Mouse (Mus musculus): ENCODE measurements around the gene Tenm2.

The Tenm2 gene

DNA sequence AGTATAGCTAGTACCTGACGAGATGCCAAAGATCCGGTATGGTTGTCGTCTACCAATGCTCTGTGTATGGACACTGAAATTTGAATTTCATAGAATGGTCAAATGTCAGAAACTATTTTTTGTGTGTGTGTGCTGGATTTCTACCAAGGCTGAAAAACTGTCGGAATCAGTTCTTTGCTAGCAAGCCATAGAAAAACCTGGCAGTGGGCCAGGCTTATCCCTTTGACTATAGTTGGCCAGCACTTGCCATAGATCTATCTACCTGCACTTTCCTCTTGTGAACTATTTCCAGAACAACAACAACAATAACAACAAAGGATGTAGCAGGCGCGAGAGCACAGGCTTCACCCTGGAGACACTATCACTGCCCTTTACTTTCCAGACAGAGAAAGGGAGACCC is 1098.5 kb downstream of the Tenm2 start:
- no peak for DNase-seq (ENCODE audit: low read depth, low spot score)

- DNase-seq (ENCODE audit: low read depth, low spot score): no peak
Measured at GRCm38 (mm10) chr11:36134645-36135044, 1101.1 kb downstream of the Tenm2 start.

GRCm38 (mm10) chr11:36123275-36123674 is 1112.5 kb downstream of the Tenm2 start:
- no peak for DNase-seq (ENCODE audit: low read depth, low spot score)

DNA sequence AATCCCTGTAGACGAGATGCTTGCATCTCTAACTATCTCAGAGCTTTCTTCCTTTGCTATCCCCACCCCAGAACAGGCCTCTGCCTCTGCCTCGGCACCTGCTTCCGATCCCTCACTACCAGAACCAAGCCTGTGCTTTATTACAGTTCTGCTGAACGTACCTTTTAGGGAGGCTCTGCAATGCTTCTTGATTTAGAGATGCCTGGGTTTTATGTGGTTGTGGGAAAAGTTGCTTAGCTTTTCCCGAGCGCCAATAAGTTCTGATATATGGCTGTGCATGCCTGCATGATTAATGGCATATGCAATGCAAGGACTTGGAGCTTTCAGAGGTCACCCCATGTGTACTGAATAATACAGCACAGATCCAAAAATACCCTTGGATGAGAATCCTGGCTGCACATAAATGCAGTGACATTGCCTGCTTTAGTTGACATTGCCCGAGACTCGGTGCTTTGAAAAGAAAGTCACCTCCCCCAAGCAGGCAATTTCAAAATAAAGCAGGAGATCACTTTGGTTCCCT is 1114.3 kb downstream of the Tenm2 start:
- no peak for DNase-seq (ENCODE audit: low read depth, low spot score)

- no peak for DNase-seq (ENCODE audit: low read depth, low spot score)
Measured at GRCm38 (mm10) chr11:36120591-36121409, 1115.0 kb downstream of the Tenm2 start.

DNA sequence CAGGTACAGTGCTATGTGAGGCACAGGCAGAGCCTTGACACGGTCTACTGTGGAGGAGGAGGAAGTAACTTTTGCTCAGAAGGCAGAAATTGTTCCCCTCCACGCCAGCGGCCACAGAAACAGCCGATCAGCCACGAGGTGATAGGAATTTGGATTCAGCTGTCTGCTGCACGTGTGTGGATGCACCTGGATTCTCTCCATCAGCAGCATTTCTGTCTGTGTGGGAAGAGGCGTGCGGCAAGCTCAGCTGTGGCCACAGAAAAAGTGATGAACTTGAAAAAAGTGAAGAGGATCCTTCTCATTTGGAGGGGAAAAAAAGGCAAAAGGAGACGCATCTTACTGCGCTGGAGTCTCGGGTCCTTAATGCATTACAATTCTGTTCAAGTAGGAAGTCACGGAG is 1122.4 kb downstream of the Tenm2 start:
- DNase-seq (ENCODE audit: low read depth, low spot score): no peak

- DNase-seq (ENCODE audit: low read depth, low spot score): no peak
Measured at GRCm38 (mm10) chr11:36108970-36109731, 1126.6 kb downstream of the Tenm2 start.

DNA sequence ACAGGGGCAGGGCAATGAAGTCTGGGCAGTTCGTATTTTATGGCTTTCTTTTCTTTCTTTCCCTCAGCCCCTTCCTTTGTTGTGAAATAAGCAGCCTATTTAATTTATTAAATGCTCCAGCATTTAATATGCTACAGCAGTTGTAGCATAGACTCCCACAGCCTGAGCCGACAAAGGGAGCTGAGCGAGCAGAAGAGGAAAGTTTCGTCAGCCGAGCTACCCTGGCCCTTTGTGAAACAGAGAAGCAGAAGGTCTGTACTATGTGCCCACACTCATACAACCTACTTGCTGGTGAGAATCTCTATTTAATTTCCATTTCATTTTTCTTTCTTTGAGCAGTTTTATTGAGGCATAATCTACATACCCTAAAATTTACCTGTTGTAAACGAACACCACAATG is 1127.9 kb downstream of the Tenm2 start:
- DNase-seq (ENCODE audit: low read depth, low spot score): no peak

DNA sequence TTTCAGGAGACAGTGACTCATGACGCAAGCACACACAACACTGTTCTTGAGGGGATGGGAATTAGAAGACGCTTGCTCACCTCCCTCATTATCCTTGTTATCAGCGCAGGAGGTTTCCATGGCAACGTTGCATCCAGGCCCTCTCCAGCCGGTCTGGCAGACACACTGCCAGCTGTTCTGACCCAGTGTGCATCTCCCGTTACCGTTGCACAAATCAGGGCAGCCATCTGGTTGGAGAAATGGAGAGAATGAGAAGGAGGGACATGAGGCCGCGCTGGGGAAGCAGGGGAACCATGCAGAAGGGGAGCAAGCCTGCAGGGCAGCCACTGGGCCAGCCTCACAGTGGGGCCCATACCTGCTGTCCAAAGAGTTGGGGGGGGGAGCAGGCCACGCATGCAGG is 1129.1 kb downstream of the Tenm2 start:
- DNase-seq (ENCODE audit: low read depth, low spot score): no peak

DNA sequence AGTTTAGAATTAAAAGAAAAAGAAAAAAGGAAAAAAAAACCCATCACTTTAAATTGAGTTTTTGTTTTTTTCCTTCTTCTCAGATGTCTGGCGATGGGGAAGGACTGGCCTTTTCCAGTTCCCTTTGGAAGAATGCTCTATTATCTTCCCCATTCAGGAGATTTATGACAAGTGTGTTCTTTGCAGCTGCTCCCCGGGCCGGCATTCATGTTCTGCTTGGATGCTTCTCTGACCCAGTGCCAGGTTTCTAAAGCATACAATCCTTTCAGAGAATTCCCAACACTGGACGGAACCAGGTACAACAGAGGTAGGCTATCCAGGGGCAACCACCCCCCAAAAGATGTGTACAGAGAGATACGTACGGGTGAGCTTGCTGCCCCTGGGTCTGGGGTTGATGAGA is 1132.2 kb downstream of the Tenm2 start:
- DNase-seq (ENCODE audit: low read depth, low spot score): no peak

DNA sequence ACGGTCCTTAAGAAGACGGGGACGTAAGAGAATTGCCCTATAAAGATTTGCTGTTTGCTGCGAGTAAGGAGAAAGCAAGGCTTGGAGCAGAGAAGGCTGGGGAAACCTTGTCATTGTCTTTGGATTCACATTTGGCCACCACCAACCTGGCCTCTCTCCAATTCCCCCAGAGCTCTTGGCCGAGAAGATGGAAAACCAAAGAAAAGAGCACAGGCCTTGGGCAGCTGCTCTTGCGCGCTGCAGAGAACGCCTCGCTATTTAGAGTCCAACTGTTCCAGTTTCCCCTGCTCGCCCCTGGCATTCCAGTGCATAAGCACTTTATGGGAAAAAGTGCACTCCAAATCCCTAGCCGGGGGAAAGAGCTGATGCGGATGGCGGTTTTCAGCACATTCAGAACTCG is 1139.5 kb downstream of the Tenm2 start:
- DNase-seq (ENCODE audit: low read depth, low spot score): no peak

DNA sequence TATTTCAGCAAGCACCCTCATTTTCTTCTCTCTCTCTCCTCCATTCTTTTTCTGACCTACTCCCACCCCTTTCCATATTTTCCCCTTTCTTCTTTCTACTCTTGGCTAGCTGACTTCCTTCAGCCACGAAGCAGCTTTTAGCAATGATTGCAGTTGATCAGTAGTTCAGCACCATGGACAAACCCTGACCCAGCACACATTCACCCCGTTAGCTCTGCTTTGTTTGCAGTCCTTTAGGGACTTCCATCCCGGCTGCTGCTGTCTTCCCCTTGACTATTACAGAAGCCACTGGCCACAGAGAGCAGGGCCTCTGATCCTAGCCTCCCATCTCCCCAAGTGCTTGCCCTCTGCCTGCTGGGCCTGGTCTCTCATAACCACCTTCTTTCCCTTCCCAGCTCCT is 1145.6 kb downstream of the Tenm2 start:
- no peak for DNase-seq (ENCODE audit: low read depth, low spot score)

- DNase-seq (ENCODE audit: low read depth, low spot score): no peak
Measured at GRCm38 (mm10) chr11:36081399-36082053, 1154.2 kb downstream of the Tenm2 start.

DNA sequence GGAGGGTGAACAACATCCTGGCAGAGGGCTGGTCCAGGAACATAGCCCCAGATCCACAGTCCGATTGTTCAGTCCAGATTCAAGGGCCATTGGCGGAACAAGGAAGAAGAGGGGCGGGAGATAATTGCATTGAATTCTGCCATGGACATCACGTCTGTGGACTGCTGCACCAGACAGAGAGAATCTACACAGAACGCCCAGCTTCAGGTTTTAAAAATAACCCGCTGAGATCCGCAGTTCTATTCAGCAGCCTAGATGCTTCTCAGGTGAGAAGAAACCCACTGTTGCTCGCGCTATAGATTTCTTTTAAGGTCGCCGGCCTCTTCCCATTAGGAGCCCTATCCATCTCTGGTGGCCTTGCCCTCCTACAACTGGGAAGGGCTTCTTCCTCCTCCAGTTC is 1155.0 kb downstream of the Tenm2 start:
- no peak for DNase-seq (ENCODE audit: low read depth, low spot score)

DNA sequence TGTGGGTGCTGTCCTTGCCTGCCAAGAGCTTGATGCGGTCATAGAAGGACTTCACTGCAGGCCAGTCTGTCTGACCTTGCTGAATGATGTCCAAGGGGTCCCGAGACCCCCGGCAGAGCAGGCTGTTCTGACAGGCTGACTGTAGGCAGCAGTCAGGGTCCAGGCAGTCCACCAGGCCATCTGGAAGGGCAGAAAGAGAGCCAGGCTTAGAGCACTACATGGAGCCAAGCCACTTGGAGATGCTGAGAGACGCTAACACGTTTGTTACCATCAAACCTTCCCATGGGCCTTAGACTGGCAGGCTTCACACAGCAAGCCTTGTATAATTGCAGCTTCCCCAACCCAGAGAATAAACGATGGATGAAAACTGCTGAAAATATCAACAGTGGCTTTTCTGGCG is 1157.4 kb downstream of the Tenm2 start:
- no peak for DNase-seq (ENCODE audit: low read depth, low spot score)

GRCm38 (mm10) chr11:36074015-36074567 is 1161.7 kb downstream of the Tenm2 start:
- no peak for DNase-seq (ENCODE audit: low read depth, low spot score)

- no peak for DNase-seq (ENCODE audit: low read depth, low spot score)
Measured at GRCm38 (mm10) chr11:36073074-36073818, 1162.5 kb downstream of the Tenm2 start.

GRCm38 (mm10) chr11:36072646-36073045 is 1163.1 kb downstream of the Tenm2 start:
- DNase-seq (ENCODE audit: low read depth, low spot score): no peak

DNA sequence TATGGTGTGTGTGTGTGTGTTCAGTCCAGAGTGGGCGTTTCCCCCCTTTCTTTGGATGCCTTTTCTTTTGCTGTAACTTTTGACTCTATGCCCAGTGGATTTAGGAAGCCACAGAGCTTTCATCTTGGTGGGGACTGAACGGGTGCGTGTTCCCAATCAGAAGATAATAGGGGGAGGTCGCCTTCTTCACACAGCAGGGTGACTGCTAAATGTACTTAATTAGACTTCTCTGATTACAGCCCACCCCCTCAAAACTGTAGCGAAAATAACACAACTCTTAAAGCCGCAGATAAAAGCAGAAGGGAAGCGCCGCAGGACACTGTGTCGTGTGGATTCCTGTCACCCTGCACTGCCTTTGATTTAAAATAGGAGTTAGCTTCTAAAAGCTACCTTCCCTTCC is 1163.7 kb downstream of the Tenm2 start:
- no peak for DNase-seq (ENCODE audit: low read depth, low spot score)

GRCm38 (mm10) chr11:36059325-36059843 is 1176.4 kb downstream of the Tenm2 start:
- no peak for DNase-seq (ENCODE audit: low read depth, low spot score)

GRCm38 (mm10) chr11:36056525-36056924 is 1179.2 kb downstream of the Tenm2 start:
- no peak for DNase-seq (ENCODE audit: low read depth, low spot score)
